Mouse (Mus musculus) stomach, embryonic 14.5 days (tissue): ENCODE data around the gene Gm10024. TPM values are rescaled to one million over a fixed set of nuclear protein-coding genes. Genes with fewer than 3 reads are reported as not detected.
"Not testable (repeated sequence)": the region's sequence is repeated elsewhere in the genome, so short reads cannot be mapped to it uniquely, and the experiment has no call there.

ENCODE experiments used
- ATAC-seq: fragments of 200-750 bp; cut with Nextera tagmentation; 2 replicates; pipeline ENCODE4 v1.8.0; 2017; ENCODE audit warnings: low read depth, moderate TSS enrichment; ENCODE audit not compliant: insufficient number of reproducible peaks, insufficient read depth, low FRiP score
- H3K27ac ChIP-seq: fragments of 300-500 bp; sonication (generic); 2 replicates; pipeline ENCODE4 v1.5.1; 2014; ENCODE audit warnings: mild to moderate bottlenecking, low read length, moderate library complexity, mixed read lengths
- H3K27me3 ChIP-seq: fragments of 300-500 bp; sonication (generic); 2 replicates; pipeline ENCODE4 v1.6.1; 2014; ENCODE audit warnings: low read length, control low read depth, mixed read lengths; ENCODE audit not compliant: control insufficient read depth, insufficient read depth
- H3K36me3 ChIP-seq: fragments of 300-500 bp; sonication (generic); 2 replicates; pipeline ENCODE4 v1.6.1; 2014; ENCODE audit warnings: mild to moderate bottlenecking, control low read depth, low read length, moderate library complexity, mixed read lengths; ENCODE audit not compliant: control insufficient read depth, insufficient read depth
- H3K4me1 ChIP-seq: fragments of 300-500 bp; sonication (generic); 2 replicates; pipeline ENCODE4 v1.6.1; 2014; ENCODE audit warnings: low read length, control low read depth, mixed read lengths; ENCODE audit not compliant: control insufficient read depth, insufficient read depth
- H3K4me2 ChIP-seq: fragments of 300-500 bp; sonication (generic); replicated peaks from 2 replicates; pipeline ENCODE4 v1.6.1; 2014; ENCODE audit warnings: low read depth, low read length, control low read depth
- H3K4me3 ChIP-seq: fragments of 300-500 bp; sonication (generic); 2 replicates; pipeline ENCODE4 v1.5.1; 2014; ENCODE audit warnings: low read depth, low read length, control low read depth
- H3K9ac ChIP-seq: fragments of 300-500 bp; sonication (generic); replicated peaks from 2 replicates; pipeline ENCODE4 v1.6.1; 2014; ENCODE audit warnings: low read depth, mild to moderate bottlenecking, control low read depth, low read length, moderate library complexity, mixed read lengths
- H3K9me3 ChIP-seq: fragments of 300-500 bp; sonication (generic); 2 replicates; pipeline ENCODE4 v1.6.1; 2016; ENCODE audit warnings: low read depth, low read length, control low read depth; ENCODE audit not compliant: control insufficient read depth
- WGBS: fragments of 180-500 bp; shearing (Covaris S2); extraction: QIAGEN DNeasy Blood & Tissue Kit; methylation state at CpG from one replicate; pipeline ENCODE4 v1.1.7; 2014; 5-methylcytosine and 5-hydroxymethylcytosine counted together
- polyA plus RNA-seq: library from polyadenylated mRNA; unstranded; fragments of >200 nt; fragmentation: Nextera tagmentation; extraction: Ambion mirVana; gene quantifications from 2 replicates; pipeline ENCODE4 v1.2.1, GENCODE M21; 2014

Gene Gm10024
- not detected in 2 replicates for polyA plus RNA-seq

DNA sequence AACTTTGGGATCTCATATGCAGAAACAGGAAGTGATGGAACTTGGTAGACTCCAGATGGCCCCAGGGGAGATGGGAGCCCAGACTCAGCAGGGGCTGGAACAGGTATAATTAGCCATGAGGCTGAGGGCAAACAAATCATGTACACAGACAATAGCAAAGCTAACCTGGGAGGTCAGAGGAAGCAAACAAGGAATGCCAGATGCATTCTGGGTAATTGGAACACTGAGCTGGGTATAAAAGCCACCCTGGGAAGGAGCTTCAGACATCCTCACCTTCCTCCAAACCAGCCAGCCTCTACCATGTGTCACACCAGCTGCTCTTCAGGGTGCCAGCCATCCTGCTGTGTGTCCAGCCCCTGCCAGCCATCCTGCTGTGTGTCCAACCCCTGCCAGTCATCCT, at the start of gene Gm10024:
TSS of gene Gm10024 (plus strand) at position 301 of the 400 bp plus-strand sequence.
- not testable (repeated sequence) for H3K36me3 ChIP-seq, ATAC-seq, H3K4me2 ChIP-seq, H3K4me1 ChIP-seq, H3K9me3 ChIP-seq, H3K9ac ChIP-seq, H3K27me3 ChIP-seq, H3K4me3 ChIP-seq, H3K27ac ChIP-seq

DNA sequence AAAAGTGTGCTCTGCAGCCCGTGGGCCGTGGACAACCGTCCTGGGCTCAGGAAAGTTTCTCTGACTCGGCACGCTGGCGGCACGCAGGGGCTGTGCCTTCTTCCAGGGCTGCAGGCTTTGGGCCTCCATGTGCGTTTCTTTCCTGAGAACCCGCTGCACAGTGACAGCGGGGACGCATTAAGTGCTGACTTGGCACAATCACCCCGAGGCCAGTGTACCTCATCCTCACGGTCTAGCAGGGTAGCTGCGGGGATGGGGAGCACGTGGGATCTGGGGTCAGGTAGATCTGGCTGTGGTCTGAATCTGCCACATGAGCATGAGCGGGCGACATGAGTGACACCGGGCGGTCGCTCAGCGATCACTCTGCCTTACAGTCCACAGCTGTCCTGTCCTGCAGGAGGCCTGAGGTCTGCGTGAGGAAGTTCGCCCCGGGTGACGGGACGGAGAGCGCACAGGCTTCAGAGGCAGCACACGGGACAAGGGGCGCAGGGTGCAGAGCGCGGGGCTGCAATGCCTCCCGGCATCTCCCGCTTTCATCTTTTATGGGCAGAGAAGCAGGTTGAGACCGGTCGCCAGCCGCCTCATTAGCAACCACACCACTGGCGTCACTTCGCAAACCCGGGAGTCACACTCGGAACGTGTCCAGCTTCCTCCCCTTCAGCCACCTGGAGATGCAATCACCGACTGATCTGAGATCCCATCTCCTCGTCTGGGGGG, 47.1 kb upstream of the Gm10024 start:
- Histone ChIP-seq H3K27me3 (no peaks in the 10 kb centered on the region), H3K9ac (no peak overlapping the region), H3K4me2 (no peak overlapping the region), H3K4me1 (no peaks in the 10 kb centered on the region), H3K36me3 (no peaks in the 10 kb centered on the region), H3K4me3 (no peak overlapping the region), H3K9me3 (no peaks in the 10 kb centered on the region), H3K27ac (no peak overlapping the region)
- 41% methylated on average over 43 of the region's 43 CpGs for WGBS
- ATAC-seq = no peak

DNA sequence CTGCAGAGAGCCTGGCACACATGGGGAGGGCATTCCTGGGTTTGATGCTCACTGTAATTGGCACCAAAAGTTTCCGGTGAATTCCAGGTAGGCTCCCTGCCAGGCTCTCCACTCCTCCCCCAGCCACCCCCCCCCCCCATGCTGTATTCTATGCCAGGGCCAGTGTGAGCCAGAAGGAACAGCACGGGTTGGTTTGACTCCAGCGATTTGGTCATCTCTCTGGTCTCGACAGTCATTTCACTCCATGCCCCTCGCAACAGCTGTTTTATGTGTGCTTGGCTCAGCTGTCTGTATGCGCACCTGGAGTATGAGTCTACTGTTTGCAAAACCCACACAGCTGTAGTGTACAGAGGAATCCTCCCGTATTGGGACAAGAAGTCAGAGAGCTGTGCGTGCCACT, 44.9 kb upstream of the Gm10024 start:
- H3K9ac ChIP-seq = no peak overlapping the region
- 51% methylated on average over 8 of the region's 8 CpGs for WGBS
- H3K27ac ChIP-seq = no peak overlapping the region
- H3K36me3 ChIP-seq = no peaks in the 10 kb centered on the region
- H3K4me2 ChIP-seq = no peak overlapping the region
- ATAC-seq = no peak
- no peaks in the 10 kb centered on the region for H3K27me3 ChIP-seq
- H3K4me3 ChIP-seq = no peak overlapping the region
- no peaks in the 10 kb centered on the region for H3K9me3 ChIP-seq
- no peaks in the 10 kb centered on the region for H3K4me1 ChIP-seq

DNA sequence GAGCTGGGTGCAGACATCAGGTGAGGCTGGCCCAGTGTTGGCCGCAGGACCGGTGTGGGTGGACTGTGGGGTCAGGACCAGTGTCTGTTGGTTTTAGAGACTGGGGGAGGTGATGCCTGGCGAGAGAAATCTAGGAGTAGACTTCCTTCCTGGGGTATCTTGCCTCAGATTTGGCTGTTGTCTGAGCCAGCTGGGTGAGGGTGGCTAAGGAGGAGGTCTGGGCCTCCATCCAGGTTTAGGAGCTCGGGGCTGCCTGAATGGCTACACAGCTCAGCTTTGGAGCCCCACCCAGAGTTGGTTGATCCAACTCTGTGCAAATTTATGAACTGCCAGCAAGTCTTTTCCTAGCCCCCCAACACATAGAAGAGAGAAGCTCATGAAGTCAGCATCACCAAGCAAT, 43.9 kb upstream of the Gm10024 start:
- Histone ChIP-seq H3K27me3 (no peaks in the 10 kb centered on the region), H3K4me2 (no peak overlapping the region), H3K9me3 (no peaks in the 10 kb centered on the region), H3K4me3 (no peak overlapping the region), H3K4me1 (no peaks in the 10 kb centered on the region), H3K27ac (no peak overlapping the region), H3K9ac (no peak overlapping the region), H3K36me3 (no peaks in the 10 kb centered on the region)
- 75% methylated on average over 4 of the region's 4 CpGs for WGBS
- ATAC-seq = no peak

DNA sequence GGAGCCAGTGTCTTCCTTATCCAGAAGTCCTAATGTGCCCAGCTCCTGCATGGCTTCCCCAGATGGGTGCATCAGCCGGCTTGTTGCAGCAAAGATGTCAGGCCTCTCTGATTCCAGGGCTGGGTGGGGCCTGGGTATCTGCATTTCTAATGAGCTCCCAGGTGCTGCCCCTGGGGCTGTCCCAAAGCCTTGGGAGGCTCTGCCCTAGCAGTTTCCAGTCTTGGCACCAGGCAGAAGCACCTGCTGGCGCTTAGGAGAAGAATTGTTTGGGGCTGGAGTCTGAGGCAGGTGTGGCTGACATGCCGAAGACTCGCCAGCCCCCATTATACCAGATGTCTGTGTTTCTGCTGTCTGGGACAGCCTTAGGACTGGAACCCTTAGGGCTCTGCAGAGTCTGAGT, 40.5 kb upstream of the Gm10024 start:
- no peak overlapping the region for H3K4me3 ChIP-seq
- no peak overlapping the region for H3K9ac ChIP-seq
- WGBS = 78% methylated on average over 4 of the region's 4 CpGs
- peaks cover 3% of the 10 kb centered on the region; the same call in 1 of the 2 replicates for H3K27me3 ChIP-seq
- H3K36me3 ChIP-seq = no peaks in the 10 kb centered on the region
- H3K27ac ChIP-seq = no peak overlapping the region
- ATAC-seq = no peak
- H3K9me3 ChIP-seq = no peaks in the 10 kb centered on the region
- no peak overlapping the region for H3K4me2 ChIP-seq
- H3K4me1 ChIP-seq = no peaks in the 10 kb centered on the region

GRCm38 (mm10) chr10:77671519-77671918, 39.7 kb upstream of the Gm10024 start:
- H3K27ac ChIP-seq = no peak overlapping the region
- H3K27me3 ChIP-seq = peaks cover 7% of the 10 kb centered on the region; the same call in 1 of the 2 replicates
- ATAC-seq = no peak
- H3K4me3 ChIP-seq = no peak overlapping the region
- H3K4me1 ChIP-seq = no peaks in the 10 kb centered on the region
- no peaks in the 10 kb centered on the region for H3K9me3 ChIP-seq
- 39% methylated on average over 4 of the region's 4 CpGs for WGBS
- no peak overlapping the region for H3K9ac ChIP-seq
- no peak overlapping the region for H3K4me2 ChIP-seq
- H3K36me3 ChIP-seq = no peaks in the 10 kb centered on the region

DNA sequence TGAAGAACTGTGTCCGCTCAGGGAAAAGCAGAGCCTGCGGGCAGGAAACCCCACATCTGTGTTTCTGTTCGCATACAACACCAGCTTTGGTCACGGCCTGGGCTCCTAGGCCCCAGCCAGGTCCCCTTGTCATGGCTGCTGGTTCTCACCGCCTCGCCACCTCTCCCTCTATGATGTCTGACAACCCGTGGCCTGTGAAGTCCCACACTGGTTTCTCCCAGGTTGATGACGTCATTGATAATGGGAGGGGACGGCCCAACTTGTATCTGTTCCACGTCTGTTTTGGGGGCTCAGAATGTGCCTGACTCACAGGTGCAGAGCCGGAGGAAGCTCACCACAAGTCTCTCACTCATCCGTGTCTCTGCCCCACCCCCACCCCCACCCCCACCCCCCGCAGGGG, 37.5 kb upstream of the Gm10024 start:
- Histone ChIP-seq H3K27ac (no peak overlapping the region), H3K4me1 (peaks cover 7% of the 10 kb centered on the region; the same call in 1 of the 2 replicates), H3K9ac (no peak overlapping the region), H3K9me3 (no peaks in the 10 kb centered on the region), H3K27me3 (peaks cover 26% of the 10 kb centered on the region), H3K36me3 (no peaks in the 10 kb centered on the region), H3K4me2 (no peak overlapping the region), H3K4me3 (no peak overlapping the region)
- ATAC-seq = no peak
- 61% methylated on average over 13 of the region's 13 CpGs for WGBS

- H3K4me1 ChIP-seq = peaks cover 7% of the 10 kb centered on the region; the same call in 1 of the 2 replicates
- H3K36me3 ChIP-seq = no peaks in the 10 kb centered on the region
- peak overlapping the region; percentile 25 for H3K4me3 ChIP-seq
- ATAC-seq = no peak
- WGBS = under 1% methylated on average over 35 of the region's 35 CpGs
- peaks cover 26% of the 10 kb centered on the region for H3K27me3 ChIP-seq
- no peaks in the 10 kb centered on the region for H3K9me3 ChIP-seq
- H3K9ac ChIP-seq = no peak overlapping the region
- H3K4me2 ChIP-seq = peak overlapping the region; percentile 56
- no peak overlapping the region for H3K27ac ChIP-seq
These were observed 33.7 kb upstream of the Gm10024 start for GRCm38 (mm10) chr10:77677562-77677961.

GRCm38 (mm10) chr10:77682994-77683393, 28.3 kb upstream of the Gm10024 start:
- 0 out of 2 replicates have a peak, but pooled peaks cover 4% of the 10 kb centered on the region for H3K4me1 ChIP-seq
- H3K9me3 ChIP-seq = no peaks in the 10 kb centered on the region
- no peak overlapping the region for H3K4me2 ChIP-seq
- no peak overlapping the region for H3K9ac ChIP-seq
- peaks cover 15% of the 10 kb centered on the region for H3K27me3 ChIP-seq
- H3K4me3 ChIP-seq = no peak overlapping the region
- WGBS = 77% methylated on average over 7 of the region's 7 CpGs
- no peaks in the 10 kb centered on the region for H3K36me3 ChIP-seq
- no peak overlapping the region for H3K27ac ChIP-seq
- ATAC-seq = no peak
